Mouse (Mus musculus) heart, embryonic 15.5 days (tissue): ENCODE results near the gene Mettl23. TPM values are rescaled to one million over a fixed set of nuclear protein-coding genes. Genes with fewer than 3 reads are reported as not detected.
"Not testable (repeated sequence)": the region's sequence is repeated elsewhere in the genome, so short reads cannot be mapped to it uniquely, and the experiment has no call there.

ENCODE experiments used
- ATAC-seq: fragments of 200-750 bp; cut with Nextera tagmentation; replicated peaks from 2 replicates; pipeline ENCODE4 v1.8.0; 2017; ENCODE audit warnings: low read depth, moderate TSS enrichment; ENCODE audit not compliant: insufficient number of reproducible peaks, insufficient read depth, low FRiP score
- H3K27ac ChIP-seq: fragments of 300-500 bp; sonication (generic); 2 replicates; pipeline ENCODE4 v1.5.1; 2015; ENCODE audit warnings: mild to moderate bottlenecking, inconsistent platforms
- H3K27me3 ChIP-seq: fragments of 300-500 bp; sonication (generic); 2 replicates; pipeline ENCODE4 v1.6.1; 2015; ENCODE audit warnings: inconsistent platforms
- H3K36me3 ChIP-seq: fragments of 300-500 bp; sonication (generic); 2 replicates; pipeline ENCODE4 v1.6.1; 2015; ENCODE audit warnings: mild to moderate bottlenecking, inconsistent platforms
- H3K4me1 ChIP-seq: fragments of 300-500 bp; sonication (generic); replicated peaks from 2 replicates; pipeline ENCODE4 v1.6.1; 2015; ENCODE audit warnings: inconsistent platforms
- H3K4me2 ChIP-seq: fragments of 300-500 bp; sonication (generic); 2 replicates; pipeline ENCODE4 v1.6.1; 2015; ENCODE audit warnings: inconsistent platforms, mild to moderate bottlenecking, moderate library complexity
- H3K4me3 ChIP-seq: fragments of 300-500 bp; sonication (generic); 2 replicates; pipeline ENCODE4 v1.5.1; 2015; ENCODE audit warnings: mild to moderate bottlenecking, inconsistent platforms
- H3K9ac ChIP-seq: fragments of 300-500 bp; sonication (generic); 2 replicates; pipeline ENCODE4 v1.6.1; 2015; ENCODE audit warnings: mild to moderate bottlenecking, inconsistent platforms
- H3K9me3 ChIP-seq: fragments of 300-500 bp; sonication (generic); replicated peaks from 2 replicates; pipeline ENCODE4 v1.6.1; 2016; ENCODE audit warnings: inconsistent platforms
- WGBS: fragments of 180-500 bp; shearing (Covaris S2); methylation state at CpG from one replicate; pipeline ENCODE4 v1.1.7; 2015; ENCODE audit warnings: mixed read lengths; 5-methylcytosine and 5-hydroxymethylcytosine counted together
- polyA plus RNA-seq: library from polyadenylated mRNA; unstranded; fragments of >200 nt; fragmentation: Nextera tagmentation; extraction: Ambion mirVana; gene quantifications from 2 replicates; pipeline ENCODE4 v1.2.1, GENCODE M21; 2015

The Mettl23 gene
- polyA plus RNA-seq, 1 experiment from 2014 or later = 63.4 TPM

GRCm38 (mm10) chr11:116893532-116894442, 50.7 kb downstream of the Mettl23 start:
- Histone ChIP-seq H3K4me2 (no peak overlapping the region), H3K4me1 (0 out of 2 replicates have a peak, but pooled peaks cover 2% of the 10 kb centered on the region), H3K4me3 (no peak overlapping the region), H3K27me3 (0 out of 2 replicates have a peak, but pooled peaks cover under 1% of the 10 kb centered on the region), H3K36me3 (no peaks in the 10 kb centered on the region), H3K9ac (no peak overlapping the region), H3K27ac (no peak overlapping the region), H3K9me3 (no peaks in the 10 kb centered on the region)
- 65% methylated on average over 19 of the region's 19 CpGs for WGBS
- ATAC-seq = no peak

- H3K27me3 ChIP-seq = no peaks in the 10 kb centered on the region
- H3K4me2 ChIP-seq = no peak overlapping the region
- no peak for ATAC-seq
- H3K9me3 ChIP-seq = no peaks in the 10 kb centered on the region
- no peak overlapping the region for H3K4me3 ChIP-seq
- H3K9ac ChIP-seq = no peak overlapping the region
- H3K4me1 ChIP-seq = 0 out of 2 replicates have a peak, but pooled peaks cover 2% of the 10 kb centered on the region
- no peak overlapping the region for H3K27ac ChIP-seq
- 75% methylated on average over 3 of the region's 3 CpGs for WGBS
- H3K36me3 ChIP-seq = no peaks in the 10 kb centered on the region
Observed at GRCm38 (mm10) chr11:116895402-116895801, 52.3 kb downstream of the Mettl23 start.

- Histone ChIP-seq H3K9ac (no peak overlapping the region), H3K9me3 (no peaks in the 10 kb centered on the region), H3K4me2 (no peak overlapping the region), H3K27me3 (peaks cover 16% of the 10 kb centered on the region), H3K27ac (no peak overlapping the region), H3K4me1 (0 out of 2 replicates have a peak, but pooled peaks cover 2% of the 10 kb centered on the region), H3K36me3 (no peaks in the 10 kb centered on the region), H3K4me3 (no peak overlapping the region)
- WGBS = 88% methylated on average over 12 of the region's 12 CpGs
- no peak for ATAC-seq
Observed at GRCm38 (mm10) chr11:116899247-116899646, 56.2 kb downstream of the Mettl23 start.

- 88% methylated on average over 10 of the region's 10 CpGs for WGBS
- ATAC-seq, H3K9ac ChIP-seq, H3K4me2 ChIP-seq, H3K4me1 ChIP-seq, H3K36me3 ChIP-seq, H3K4me3 ChIP-seq, H3K9me3 ChIP-seq, H3K27ac ChIP-seq: not testable (repeated sequence)
- H3K27me3 ChIP-seq = peaks cover 33% of the 10 kb centered on the region
Observed at GRCm38 (mm10) chr11:116902588-116902987, 59.5 kb downstream of the Mettl23 start.

Other genes starting within 250 kb of the Mettl23 start
- gene Rhbdf2, start 216.3 kb upstream of the Mettl23 start, polyA plus RNA-seq = 6.7 and 10.4 TPM in 2 replicates
- gene Prcd, start 189.7 kb upstream of the Mettl23 start, polyA plus RNA-seq = 1.3 and 1.4 TPM in 2 replicates
- 9.1 and 11.6 TPM in 2 replicates for gene Cygb, start 189.0 kb upstream of the Mettl23 start, polyA plus RNA-seq
- not detected in 2 replicates for gene St6galnac1, start 67.8 kb upstream of the Mettl23 start, polyA plus RNA-seq
- 18.8 and 19.8 TPM in 2 replicates for gene Mxra7, start 15.2 kb upstream of the Mettl23 start, polyA plus RNA-seq
- 66.5 and 67.4 TPM in 2 replicates for gene Jmjd6, start 171 bp downstream of the Mettl23 start, polyA plus RNA-seq
- 31.8 and 38.6 TPM in 2 replicates for gene Mfsd11, start 9.2 kb downstream of the Mettl23 start, polyA plus RNA-seq
- 479 and 520 TPM in 2 replicates for gene Srsf2, start 9.8 kb downstream of the Mettl23 start, polyA plus RNA-seq
- gene Mgat5b, start 75.6 kb downstream of the Mettl23 start, polyA plus RNA-seq = 0.64 and 0.85 TPM in 2 replicates